Mouse (Mus musculus): ENCODE results near the gene Naa50. TPM values are rescaled to one million over a fixed set of nuclear protein-coding genes. Genes with fewer than 3 reads are reported as not detected.

The Naa50 gene
- polyA plus RNA-seq, 1 experiment from 2014 or later = 92.1 TPM

DNA sequence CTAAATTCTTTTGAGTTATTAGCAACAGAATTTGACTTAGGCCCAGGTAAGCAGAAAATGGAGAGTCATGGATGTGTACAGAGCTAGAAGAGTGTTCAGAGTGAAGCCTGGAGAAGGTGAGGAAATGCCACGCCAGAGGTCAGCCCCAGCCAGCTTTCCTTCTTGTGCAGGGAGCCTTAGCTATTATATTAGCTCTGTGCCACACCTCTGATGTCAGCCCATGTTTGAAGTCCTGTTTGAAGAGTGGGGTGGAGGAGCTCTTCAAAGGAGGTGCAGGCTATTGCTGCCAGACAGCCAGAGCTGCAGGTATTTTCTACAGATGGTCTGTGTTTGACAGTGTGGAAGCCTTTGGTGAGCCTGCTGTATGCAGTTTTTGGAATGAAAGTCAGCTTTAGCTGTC, 38.9 kb downstream of the Naa50 start:
- H3K36me3 ChIP-seq (ENCODE audit: control insufficient read depth, insufficient read depth, low read length) = no peaks in the 10 kb centered on the region
- WGBS = 56% methylated on average over 1 of the region's 1 CpGs
- H3K4me2 ChIP-seq (ENCODE audit: low read depth, low read length) = no peak overlapping the region
- DNase-seq (ENCODE audit: low spot score) (no peak), ATAC-seq (ENCODE audit: low read depth) (no peak)
- H3K4me3 ChIP-seq (ENCODE audit: low read depth, low read length) = no peak overlapping the region
- H3K4me1 ChIP-seq (ENCODE audit: control insufficient read depth, insufficient read depth, low read length) = peaks cover 12% of the 10 kb centered on the region
- H3K27ac ChIP-seq (replicated peaks; ENCODE audit: low read depth, low read length) = no peak overlapping the region
- H3K27me3 ChIP-seq (replicated peaks; ENCODE audit: control insufficient read depth, insufficient read depth, low read length) = no peaks in the 10 kb centered on the region
- H3K9me3 ChIP-seq (ENCODE audit: control insufficient read depth, low read length) = no peaks in the 10 kb centered on the region
- H3K9ac ChIP-seq (ENCODE audit: low read depth, low read length) = no peak overlapping the region

- Histone ChIP-seq H3K9me3 (ENCODE audit: control insufficient read depth, low read length) (no peaks in the 10 kb centered on the region), H3K27me3 (replicated peaks; ENCODE audit: control insufficient read depth, insufficient read depth, low read length) (no peaks in the 10 kb centered on the region), H3K4me1 (ENCODE audit: control insufficient read depth, insufficient read depth, low read length) (peaks cover 3% of the 10 kb centered on the region; the same call in 1 of the 2 replicates), H3K27ac (replicated peaks; ENCODE audit: low read depth, low read length) (no peak overlapping the region), H3K4me2 (ENCODE audit: low read depth, low read length) (no peak overlapping the region), H3K36me3 (ENCODE audit: control insufficient read depth, insufficient read depth, low read length) (no peaks in the 10 kb centered on the region), H3K9ac (ENCODE audit: low read depth, low read length) (no peak overlapping the region), H3K4me3 (ENCODE audit: low read depth, low read length) (no peak overlapping the region)
- 85% methylated on average over 1 of the region's 1 CpGs for WGBS
- DNase-seq (ENCODE audit: low spot score) (no peak), ATAC-seq (ENCODE audit: low read depth) (no peak)
Observed at GRCm38 (mm10) chr16:44182597-44182996, 43.0 kb downstream of the Naa50 start.

DNA sequence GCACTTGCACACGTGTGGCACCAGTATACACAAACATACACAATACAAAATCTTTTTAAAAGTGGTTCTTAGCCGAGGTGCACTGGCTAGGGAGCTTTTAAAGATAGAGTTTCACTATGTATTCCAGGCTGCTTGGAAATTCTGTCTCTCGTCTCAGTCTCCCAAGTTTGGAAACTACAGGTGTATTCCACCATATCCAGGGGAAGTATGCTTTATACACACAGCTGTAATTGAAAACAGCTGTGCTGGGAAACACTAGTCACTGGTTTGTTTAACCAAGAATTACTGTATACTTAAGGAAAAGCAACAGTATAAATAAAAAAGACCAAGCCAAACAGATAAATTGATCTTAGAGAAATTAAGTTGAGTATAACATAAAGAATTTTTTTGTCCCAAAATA, 45.1 kb downstream of the Naa50 start:
- Histone ChIP-seq H3K27me3 (replicated peaks; ENCODE audit: control insufficient read depth, insufficient read depth, low read length) (no peaks in the 10 kb centered on the region), H3K4me2 (ENCODE audit: low read depth, low read length) (no peak overlapping the region), H3K36me3 (ENCODE audit: control insufficient read depth, insufficient read depth, low read length) (no peaks in the 10 kb centered on the region), H3K4me1 (ENCODE audit: control insufficient read depth, insufficient read depth, low read length) (peaks cover 3% of the 10 kb centered on the region; the same call in 1 of the 2 replicates), H3K9me3 (ENCODE audit: control insufficient read depth, low read length) (peaks cover 4% of the 10 kb centered on the region; the same call in 1 of the 2 replicates), H3K27ac (replicated peaks; ENCODE audit: low read depth, low read length) (no peak overlapping the region), H3K4me3 (ENCODE audit: low read depth, low read length) (no peak overlapping the region), H3K9ac (ENCODE audit: low read depth, low read length) (no peak overlapping the region)
- no peak for ATAC-seq (ENCODE audit: low read depth)
- 45% methylated on average over 3 of the region's 3 CpGs for WGBS
- DNase-seq (ENCODE audit: low spot score) = peak; percentile 65

GRCm38 (mm10) chr16:44187172-44187571, 47.5 kb downstream of the Naa50 start:
- Histone ChIP-seq H3K4me2 (ENCODE audit: low read depth, low read length) (no peak overlapping the region), H3K4me1 (ENCODE audit: control insufficient read depth, insufficient read depth, low read length) (peaks cover 3% of the 10 kb centered on the region; the same call in 1 of the 2 replicates), H3K36me3 (ENCODE audit: control insufficient read depth, insufficient read depth, low read length) (0 out of 2 replicates have a peak, but pooled peaks cover 3% of the 10 kb centered on the region), H3K27ac (replicated peaks; ENCODE audit: low read depth, low read length) (no peak overlapping the region), H3K9ac (ENCODE audit: low read depth, low read length) (no peak overlapping the region), H3K4me3 (ENCODE audit: low read depth, low read length) (no peak overlapping the region), H3K9me3 (ENCODE audit: control insufficient read depth, low read length) (peaks cover 4% of the 10 kb centered on the region; the same call in 1 of the 2 replicates), H3K27me3 (replicated peaks; ENCODE audit: control insufficient read depth, insufficient read depth, low read length) (no peaks in the 10 kb centered on the region)
- DNase-seq (ENCODE audit: low spot score) (no peak), ATAC-seq (ENCODE audit: low read depth) (no peak)
- 92% methylated on average over 4 of the region's 4 CpGs for WGBS

DNA sequence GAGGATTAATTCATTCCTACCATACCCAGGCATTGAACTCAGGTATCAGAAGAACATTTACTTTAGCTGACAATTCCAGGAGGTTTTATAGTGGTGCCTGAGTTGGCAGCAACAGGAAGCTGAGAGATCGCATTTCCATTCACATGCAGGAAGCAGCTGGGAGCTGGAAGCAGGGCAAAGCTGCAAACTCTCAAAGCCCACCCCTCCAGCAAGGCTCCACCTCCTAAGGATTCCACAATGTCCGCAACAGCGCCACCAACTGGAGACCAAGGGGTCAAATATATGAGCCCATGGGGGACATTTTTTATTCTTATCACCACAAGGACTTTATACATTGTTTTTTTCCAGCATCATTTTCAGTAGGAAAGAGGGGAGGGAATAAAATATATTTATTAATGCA, 49.1 kb downstream of the Naa50 start:
- Histone ChIP-seq H3K27ac (replicated peaks; ENCODE audit: low read depth, low read length) (no peak overlapping the region), H3K4me2 (ENCODE audit: low read depth, low read length) (no peak overlapping the region), H3K9me3 (ENCODE audit: control insufficient read depth, low read length) (peaks cover 4% of the 10 kb centered on the region; the same call in 1 of the 2 replicates), H3K4me3 (ENCODE audit: low read depth, low read length) (no peak overlapping the region), H3K36me3 (ENCODE audit: control insufficient read depth, insufficient read depth, low read length) (0 out of 2 replicates have a peak, but pooled peaks cover 3% of the 10 kb centered on the region), H3K27me3 (replicated peaks; ENCODE audit: control insufficient read depth, insufficient read depth, low read length) (no peaks in the 10 kb centered on the region), H3K4me1 (ENCODE audit: control insufficient read depth, insufficient read depth, low read length) (peaks cover 3% of the 10 kb centered on the region; the same call in 1 of the 2 replicates), H3K9ac (ENCODE audit: low read depth, low read length) (no peak overlapping the region)
- no peak for ATAC-seq (ENCODE audit: low read depth)
- DNase-seq (ENCODE audit: low spot score) = no peak
- WGBS = 85% methylated on average over 3 of the region's 3 CpGs

DNA sequence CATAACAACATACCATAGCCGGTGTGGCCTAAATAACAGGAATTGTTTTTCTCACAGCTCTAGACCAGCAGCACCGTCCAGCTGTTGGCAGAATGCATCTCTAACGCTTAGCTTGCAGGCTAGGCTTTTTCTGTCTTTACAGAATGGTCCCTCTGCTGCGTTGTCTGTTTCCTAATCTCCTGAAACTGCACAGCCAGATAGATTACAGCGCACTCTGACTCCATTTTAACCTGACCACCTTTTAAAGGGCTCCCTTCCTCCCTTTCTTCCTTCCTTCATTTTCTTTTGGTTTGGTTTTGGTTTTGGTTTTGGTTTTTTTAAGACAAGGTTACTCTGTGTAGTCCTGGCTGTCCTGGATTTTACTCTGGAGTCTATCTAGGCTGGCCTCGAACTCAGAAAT, 50.4 kb downstream of the Naa50 start:
- Histone ChIP-seq H3K36me3 (ENCODE audit: control insufficient read depth, insufficient read depth, low read length) (0 out of 2 replicates have a peak, but pooled peaks cover 3% of the 10 kb centered on the region), H3K4me1 (ENCODE audit: control insufficient read depth, insufficient read depth, low read length) (0 out of 2 replicates have a peak, but pooled peaks cover 3% of the 10 kb centered on the region), H3K4me2 (ENCODE audit: low read depth, low read length) (no peak overlapping the region), H3K9me3 (ENCODE audit: control insufficient read depth, low read length) (peaks cover 4% of the 10 kb centered on the region; the same call in 1 of the 2 replicates), H3K27me3 (replicated peaks; ENCODE audit: control insufficient read depth, insufficient read depth, low read length) (no peaks in the 10 kb centered on the region), H3K9ac (ENCODE audit: low read depth, low read length) (no peak overlapping the region), H3K4me3 (ENCODE audit: low read depth, low read length) (no peak overlapping the region), H3K27ac (replicated peaks; ENCODE audit: low read depth, low read length) (no peak overlapping the region)
- WGBS = 85% methylated on average over 6 of the region's 6 CpGs
- DNase-seq (ENCODE audit: low spot score) = no peak
- no peak for ATAC-seq (ENCODE audit: low read depth)

GRCm38 (mm10) chr16:44190968-44191367, 51.3 kb downstream of the Naa50 start:
- no peaks in the 10 kb centered on the region for H3K27me3 ChIP-seq (replicated peaks; ENCODE audit: control insufficient read depth, insufficient read depth, low read length)
- 82% methylated on average over 2 of the region's 2 CpGs for WGBS
- 0 out of 2 replicates have a peak, but pooled peaks cover 3% of the 10 kb centered on the region for H3K36me3 ChIP-seq (ENCODE audit: control insufficient read depth, insufficient read depth, low read length)
- H3K27ac ChIP-seq (replicated peaks; ENCODE audit: low read depth, low read length) = no peak overlapping the region
- ATAC-seq (ENCODE audit: low read depth) = no peak
- no peaks in the 10 kb centered on the region for H3K4me1 ChIP-seq (ENCODE audit: control insufficient read depth, insufficient read depth, low read length)
- no peak overlapping the region for H3K9ac ChIP-seq (ENCODE audit: low read depth, low read length)
- no peak overlapping the region for H3K4me2 ChIP-seq (ENCODE audit: low read depth, low read length)
- H3K9me3 ChIP-seq (ENCODE audit: control insufficient read depth, low read length) = peaks cover 4% of the 10 kb centered on the region; the same call in 1 of the 2 replicates
- no peak for DNase-seq (ENCODE audit: low spot score)
- no peak overlapping the region for H3K4me3 ChIP-seq (ENCODE audit: low read depth, low read length)

DNA sequence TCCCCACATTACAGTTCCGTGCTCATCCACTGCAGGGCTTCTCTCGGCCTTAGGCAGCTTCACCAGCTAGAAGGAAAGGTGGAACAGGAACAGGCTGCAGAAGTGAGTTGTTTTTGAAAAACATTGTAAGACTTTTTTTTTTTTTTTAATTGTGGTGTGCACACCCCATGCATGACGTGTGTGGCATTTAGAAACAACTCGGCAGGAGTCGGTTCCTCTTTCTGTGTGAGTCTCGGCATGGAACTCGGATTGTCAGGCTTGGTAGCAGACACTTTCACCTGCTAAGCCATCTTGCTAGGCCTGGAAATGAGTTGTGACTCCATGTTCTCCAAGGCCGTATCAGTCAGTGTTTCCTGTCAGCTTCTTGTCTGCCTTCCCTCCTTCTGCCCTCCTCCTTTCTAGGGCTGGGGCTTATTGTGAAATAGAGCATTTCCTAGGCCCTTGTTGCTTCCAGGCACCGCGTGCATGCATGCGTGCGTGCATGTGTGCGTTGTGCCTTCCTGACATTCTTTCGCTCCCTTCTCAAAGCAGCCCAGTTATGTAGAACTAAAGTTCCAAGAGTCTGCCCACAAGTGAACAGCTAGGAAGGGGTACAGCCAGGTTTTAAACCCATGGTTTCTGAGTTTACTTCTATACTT, 59.6 kb downstream of the Naa50 start:
- no peak overlapping the region for H3K4me2 ChIP-seq (ENCODE audit: low read depth, low read length)
- no peaks in the 10 kb centered on the region for H3K4me1 ChIP-seq (ENCODE audit: control insufficient read depth, insufficient read depth, low read length)
- H3K27ac ChIP-seq (replicated peaks; ENCODE audit: low read depth, low read length) = no peak overlapping the region
- no peaks in the 10 kb centered on the region for H3K9me3 ChIP-seq (ENCODE audit: control insufficient read depth, low read length)
- no peak for DNase-seq (ENCODE audit: low spot score)
- peaks cover 30% of the 10 kb centered on the region for H3K36me3 ChIP-seq (ENCODE audit: control insufficient read depth, insufficient read depth, low read length)
- no peak overlapping the region for H3K4me3 ChIP-seq (ENCODE audit: low read depth, low read length)
- H3K9ac ChIP-seq (ENCODE audit: low read depth, low read length) = no peak overlapping the region
- WGBS = 91% methylated on average over 14 of the region's 14 CpGs
- H3K27me3 ChIP-seq (replicated peaks; ENCODE audit: control insufficient read depth, insufficient read depth, low read length) = no peaks in the 10 kb centered on the region
- no peak for ATAC-seq (ENCODE audit: low read depth)

DNA sequence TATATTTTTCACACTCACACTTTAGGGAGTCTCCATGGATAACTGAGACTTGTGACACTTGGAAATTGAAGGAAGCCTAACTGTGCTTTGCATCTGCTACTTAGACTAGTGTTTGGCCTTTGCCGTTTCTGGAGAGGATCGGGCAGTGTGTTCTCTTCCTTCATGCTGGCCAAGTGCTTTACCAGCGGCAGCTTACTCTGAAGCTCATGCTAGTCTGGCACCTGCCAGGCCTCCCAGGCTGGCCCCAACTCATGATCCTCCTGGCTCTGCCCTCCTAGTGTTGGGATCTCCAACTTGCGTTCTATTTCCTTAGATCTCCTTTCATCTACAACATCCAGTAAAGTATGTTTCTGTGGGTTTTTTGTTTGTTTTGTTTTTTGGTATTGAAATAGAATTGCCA, 60.5 kb downstream of the Naa50 start:
- Histone ChIP-seq H3K27me3 (replicated peaks; ENCODE audit: control insufficient read depth, insufficient read depth, low read length) (no peaks in the 10 kb centered on the region), H3K4me2 (ENCODE audit: low read depth, low read length) (no peak overlapping the region), H3K4me1 (ENCODE audit: control insufficient read depth, insufficient read depth, low read length) (no peaks in the 10 kb centered on the region), H3K4me3 (ENCODE audit: low read depth, low read length) (no peak overlapping the region), H3K36me3 (ENCODE audit: control insufficient read depth, insufficient read depth, low read length) (peaks cover 35% of the 10 kb centered on the region), H3K9ac (ENCODE audit: low read depth, low read length) (no peak overlapping the region), H3K9me3 (ENCODE audit: control insufficient read depth, low read length) (no peaks in the 10 kb centered on the region), H3K27ac (replicated peaks; ENCODE audit: low read depth, low read length) (no peak overlapping the region)
- ATAC-seq (ENCODE audit: low read depth) = no peak
- 89% methylated on average over 4 of the region's 4 CpGs for WGBS
- no peak for DNase-seq (ENCODE audit: low spot score)

All from embryonic facial prominence, embryonic 14.5 days (tissue).